Mouse (Mus musculus) ovary, adult 10 weeks (tissue): ENCODE measurements around the gene Cage1. TPM values are rescaled to one million over a fixed set of nuclear protein-coding genes. Genes with fewer than 3 reads are reported as not detected.

Experiments
- polyA plus RNA-seq: library from polyadenylated mRNA; stranded (reverse); fragments of 350-450 nt; fragmentation: Illumina TruSeq; extraction: RNeasy Lipid Tissue Mini Kit (QIAGEN cat#74804); gene quantifications from one replicate; pipeline ENCODE4 v1.2.3, GENCODE M21; 2014

The Cage1 gene
- 4.6 TPM for polyA plus RNA-seq

GRCm38 (mm10) chr13:38037044-38037687 is at the start of gene Cage1:
Gene Cage1 (minus strand): TSS chr13:38037069.

GRCm38 (mm10) chr13:38036343-38037043 is 376 bp downstream of the Cage1 start, which contains the start of gene Riok1:
Gene Riok1 (plus strand): TSS chr13:38036995.

GRCm38 (mm10) chr13:37993704-37994404 is 43.0 kb downstream of the Cage1 start, which contains the start of gene Ssr1:
Gene Ssr1 (minus strand): TSS chr13:37994217.

Other genes starting within 250 kb of the Cage1 start
- 532 TPM for gene Ssr1, start 42.9 kb downstream of the Cage1 start, polyA plus RNA-seq
- gene Riok1, start 74 bp downstream of the Cage1 start, polyA plus RNA-seq: 98.8 TPM
- gene Dsp, start 114.2 kb upstream of the Cage1 start, polyA plus RNA-seq: 25.5 TPM
- gene Snrnp48, start 167.9 kb upstream of the Cage1 start, polyA plus RNA-seq: 54.5 TPM